Mouse (Mus musculus) embryonic facial prominence, embryonic 12.5 days (tissue): ENCODE data around the gene Fam131a. TPM values are rescaled to one million over a fixed set of nuclear protein-coding genes. Genes with fewer than 3 reads are reported as not detected.

Experiments
- ATAC-seq: fragments of 200-750 bp; cut with Nextera tagmentation; 2 replicates; pipeline ENCODE4 v1.8.0; 2017; ENCODE audit not compliant: insufficient number of reproducible peaks, insufficient read depth, low FRiP score, low TSS enrichment
- H3K27ac ChIP-seq: fragments of 300-500 bp; sonication (generic); 2 replicates; pipeline ENCODE4 v1.5.1; 2016; ENCODE audit warnings: mild to moderate bottlenecking
- H3K27me3 ChIP-seq: fragments of 300-500 bp; sonication (generic); 2 replicates; pipeline ENCODE4 v1.6.1; 2016; ENCODE audit warnings: mild to moderate bottlenecking, moderate library complexity
- H3K36me3 ChIP-seq: fragments of 300-500 bp; sonication (generic); 2 replicates; pipeline ENCODE4 v1.6.1; 2016; ENCODE audit warnings: mild to moderate bottlenecking
- H3K4me1 ChIP-seq: fragments of 300-500 bp; sonication (generic); 2 replicates; pipeline ENCODE4 v1.6.1; 2016
- H3K4me2 ChIP-seq: fragments of 300-500 bp; sonication (generic); replicated peaks from 2 replicates; pipeline ENCODE4 v1.6.1; 2016; ENCODE audit warnings: mild to moderate bottlenecking, moderate library complexity
- H3K4me3 ChIP-seq: fragments of 300-500 bp; sonication (generic); 2 replicates; pipeline ENCODE4 v1.5.1; 2016; ENCODE audit warnings: mild to moderate bottlenecking
- H3K9ac ChIP-seq: fragments of 300-500 bp; sonication (generic); 2 replicates; pipeline ENCODE4 v1.6.1; 2016; ENCODE audit warnings: mild to moderate bottlenecking, moderate library complexity
- H3K9me3 ChIP-seq: fragments of 300-500 bp; sonication (generic); 2 replicates; pipeline ENCODE4 v1.6.1; 2016; ENCODE audit warnings: mild to moderate bottlenecking, moderate library complexity
- WGBS: fragments of 180-500 bp; shearing (Covaris S2); methylation state at CpG from one replicate; pipeline ENCODE4 v1.1.7; 2016; 5-methylcytosine and 5-hydroxymethylcytosine counted together
- polyA plus RNA-seq: library from polyadenylated mRNA; unstranded; fragments of >200 nt; fragmentation: Nextera tagmentation; extraction: Ambion mirVana; gene quantifications from 2 replicates; pipeline ENCODE4 v1.2.1, GENCODE M21; 2016

The Fam131a gene
- polyA plus RNA-seq, 1 experiment from 2014 or later = 7.2 TPM

DNA sequence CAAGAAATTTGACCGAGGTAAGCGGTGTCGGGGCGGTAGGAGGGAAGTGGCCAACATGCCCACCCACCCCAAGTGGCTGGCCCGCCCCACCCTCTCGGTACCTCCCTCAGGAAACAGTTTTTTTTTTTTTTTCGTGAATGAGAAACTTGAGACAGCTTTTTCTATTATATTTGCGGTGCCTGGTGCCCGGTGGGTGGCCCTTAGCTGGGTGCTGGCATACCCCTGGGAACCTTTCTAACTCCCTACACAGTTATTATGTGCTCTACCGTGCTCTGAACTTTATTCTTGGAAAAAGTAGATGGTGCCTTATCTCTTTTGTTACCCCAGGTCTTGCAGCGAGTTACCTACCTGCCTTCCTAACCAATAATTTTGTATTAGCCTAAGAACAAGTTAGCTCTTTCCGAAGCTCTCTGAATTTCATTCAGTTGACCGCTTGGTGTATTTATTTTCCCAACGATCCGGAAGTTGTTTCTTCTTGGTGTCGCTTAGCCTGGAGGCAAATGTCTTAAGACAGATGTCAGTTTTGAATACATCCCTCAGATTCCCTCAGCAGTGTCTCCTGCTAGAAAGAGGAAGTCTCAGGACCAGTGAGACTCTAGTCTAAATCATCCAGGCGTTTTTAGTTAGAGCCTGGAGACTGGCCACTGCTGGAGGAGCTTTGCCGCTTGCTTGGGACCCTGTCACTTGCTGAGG is 25.1 kb downstream of the Fam131a start:
- Histone ChIP-seq H3K9ac (peak overlapping the region; percentile 60), H3K4me3 (peak overlapping the region; percentile 58), H3K27me3 (no peaks in the 10 kb centered on the region), H3K4me2 (peak overlapping the region; percentile 79), H3K9me3 (no peaks in the 10 kb centered on the region), H3K27ac (peak overlapping the region; percentile 95), H3K4me1 (peaks cover 26% of the 10 kb centered on the region), H3K36me3 (peaks cover 19% of the 10 kb centered on the region)
- WGBS = 2% methylated on average over 18 of the region's 18 CpGs
- no peak; the same call in 1 of the 2 replicates for ATAC-seq

DNA sequence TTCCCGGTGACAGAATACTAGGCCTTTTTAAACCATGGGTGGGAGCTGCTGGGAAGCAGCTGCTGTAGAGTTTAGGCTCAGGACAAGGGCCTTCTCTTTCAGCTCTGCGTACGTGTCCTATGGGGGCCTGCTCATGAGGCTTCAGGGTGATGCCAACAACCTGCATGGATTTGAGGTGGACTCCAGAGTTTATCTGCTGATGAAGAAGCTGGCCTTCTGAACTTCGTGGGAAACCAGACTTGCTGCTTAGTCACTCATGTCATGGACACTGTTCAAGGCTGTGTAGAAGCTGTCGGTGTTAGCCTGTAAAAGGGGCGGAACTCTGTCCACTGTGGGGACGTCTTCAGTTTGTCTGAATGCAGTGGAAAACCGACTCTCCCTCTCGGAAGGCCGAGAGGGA is 28.8 kb downstream of the Fam131a start:
- peaks cover 6% of the 10 kb centered on the region for H3K4me1 ChIP-seq
- H3K36me3 ChIP-seq = peaks cover 15% of the 10 kb centered on the region
- no peak overlapping the region for H3K9ac ChIP-seq
- 84% methylated on average over 10 of the region's 10 CpGs for WGBS
- no peaks in the 10 kb centered on the region for H3K9me3 ChIP-seq
- H3K4me2 ChIP-seq = no peak overlapping the region
- ATAC-seq = no peak
- no peak overlapping the region for H3K4me3 ChIP-seq
- no peak overlapping the region for H3K27ac ChIP-seq
- no peaks in the 10 kb centered on the region for H3K27me3 ChIP-seq

DNA sequence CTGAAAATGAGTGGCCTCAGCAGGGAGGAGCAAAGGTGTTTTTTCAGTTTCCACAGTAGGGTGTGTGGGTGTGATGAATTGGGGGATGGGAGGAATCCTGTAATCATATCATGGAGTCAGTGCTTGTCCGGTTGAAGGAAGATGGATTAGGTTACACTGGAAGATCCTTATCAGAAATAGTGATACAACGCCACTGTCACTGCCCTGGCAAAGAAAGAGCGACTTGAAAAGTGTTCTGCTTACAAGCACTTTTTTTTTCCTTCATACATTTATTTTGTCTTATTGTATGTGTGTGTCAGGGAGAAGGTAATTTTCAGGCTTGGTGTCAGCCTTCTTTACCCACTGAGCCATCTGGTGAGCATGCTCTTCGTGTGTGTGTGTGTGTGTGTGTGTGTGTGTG is 29.7 kb downstream of the Fam131a start:
- Histone ChIP-seq H3K4me1 (peaks cover 6% of the 10 kb centered on the region), H3K9ac (no peak overlapping the region), H3K4me3 (no peak overlapping the region), H3K4me2 (no peak overlapping the region), H3K27me3 (no peaks in the 10 kb centered on the region), H3K36me3 (peaks cover 15% of the 10 kb centered on the region), H3K27ac (no peak overlapping the region), H3K9me3 (no peaks in the 10 kb centered on the region)
- ATAC-seq = no peak
- WGBS = 63% methylated on average over 4 of the region's 4 CpGs

DNA sequence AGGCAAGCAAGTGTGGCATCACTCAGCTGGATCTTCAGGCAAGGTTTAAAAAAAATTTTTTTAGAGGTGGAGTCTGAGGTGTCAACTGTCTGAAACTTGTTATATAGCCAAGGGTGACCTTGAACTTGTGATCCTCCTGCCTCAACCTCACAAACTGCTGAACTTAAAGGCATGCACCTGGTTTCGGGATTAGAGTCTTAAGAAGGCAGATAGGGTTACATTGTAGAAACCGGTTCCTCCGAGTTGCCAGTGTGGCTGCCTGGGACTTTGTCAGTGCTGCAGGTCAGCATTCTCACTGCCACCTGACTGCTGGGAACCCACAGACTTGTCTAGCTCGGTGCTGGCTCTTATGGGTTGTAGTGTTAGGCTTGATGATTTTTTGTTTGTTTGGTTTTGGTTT is 30.2 kb downstream of the Fam131a start:
- ATAC-seq = no peak
- WGBS = 33% methylated on average over 4 of the region's 4 CpGs
- no peak overlapping the region for H3K9ac ChIP-seq
- no peak overlapping the region for H3K4me2 ChIP-seq
- no peak overlapping the region for H3K27ac ChIP-seq
- H3K36me3 ChIP-seq = peaks cover 15% of the 10 kb centered on the region
- H3K4me1 ChIP-seq = peaks cover 6% of the 10 kb centered on the region
- no peak overlapping the region for H3K4me3 ChIP-seq
- no peaks in the 10 kb centered on the region for H3K9me3 ChIP-seq
- H3K27me3 ChIP-seq = no peaks in the 10 kb centered on the region

DNA sequence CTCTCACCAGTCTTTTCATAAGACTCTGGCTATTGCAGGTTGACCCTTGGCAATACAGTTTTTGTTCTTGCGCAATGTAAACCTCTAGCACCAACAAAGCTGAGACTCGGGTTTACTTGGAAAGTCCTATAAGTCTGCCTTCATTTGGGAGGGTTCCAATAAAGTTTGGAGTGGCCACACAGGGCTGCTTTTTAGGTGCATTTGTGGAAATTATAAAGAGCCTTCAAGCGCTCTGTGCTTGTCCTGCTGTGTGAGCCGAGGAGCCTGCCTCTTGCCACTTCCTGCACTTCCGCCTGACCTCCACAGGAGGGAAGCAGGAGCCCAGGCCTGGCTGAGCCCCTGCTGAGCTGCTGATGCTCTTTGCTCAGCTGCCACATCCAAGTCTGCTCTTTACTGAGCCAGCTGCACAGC is 31.3 kb downstream of the Fam131a start:
- Histone ChIP-seq H3K4me2 (no peak overlapping the region), H3K36me3 (peaks cover 15% of the 10 kb centered on the region), H3K27ac (0 out of 2 replicates have a peak overlapping the region, but pooled peaks have one; percentile 11), H3K4me3 (no peak overlapping the region), H3K9me3 (no peaks in the 10 kb centered on the region), H3K27me3 (no peaks in the 10 kb centered on the region), H3K9ac (no peak overlapping the region), H3K4me1 (no peaks in the 10 kb centered on the region)
- WGBS = 35% methylated on average over 5 of the region's 5 CpGs
- no peak for ATAC-seq

DNA sequence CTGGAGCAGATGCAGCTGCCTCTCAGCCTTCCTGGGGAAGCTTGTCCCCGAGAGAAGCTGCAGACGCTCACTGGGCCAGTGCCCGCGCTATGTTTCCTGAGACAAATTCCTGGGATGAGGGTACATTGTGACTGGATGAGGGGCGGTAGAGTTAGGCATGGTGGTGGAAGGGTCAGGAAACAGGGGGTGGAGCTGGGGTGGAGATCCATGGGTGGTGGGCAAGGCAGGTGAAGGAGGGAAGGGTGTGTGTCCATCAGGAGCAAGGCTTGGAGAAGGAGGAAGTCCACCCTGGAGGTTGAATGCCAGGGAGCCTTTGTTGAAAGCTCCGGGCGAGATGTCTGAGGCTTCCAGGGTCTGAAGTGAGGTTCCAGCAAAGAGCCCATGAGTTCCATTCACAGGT is 32.3 kb downstream of the Fam131a start:
- no peak overlapping the region for H3K4me3 ChIP-seq
- H3K27ac ChIP-seq = no peak overlapping the region
- H3K9me3 ChIP-seq = no peaks in the 10 kb centered on the region
- no peaks in the 10 kb centered on the region for H3K4me1 ChIP-seq
- no peak overlapping the region for H3K4me2 ChIP-seq
- WGBS = 69% methylated on average over 7 of the region's 7 CpGs
- H3K9ac ChIP-seq = no peak overlapping the region
- no peak for ATAC-seq
- H3K36me3 ChIP-seq = peaks cover 13% of the 10 kb centered on the region
- no peaks in the 10 kb centered on the region for H3K27me3 ChIP-seq

DNA sequence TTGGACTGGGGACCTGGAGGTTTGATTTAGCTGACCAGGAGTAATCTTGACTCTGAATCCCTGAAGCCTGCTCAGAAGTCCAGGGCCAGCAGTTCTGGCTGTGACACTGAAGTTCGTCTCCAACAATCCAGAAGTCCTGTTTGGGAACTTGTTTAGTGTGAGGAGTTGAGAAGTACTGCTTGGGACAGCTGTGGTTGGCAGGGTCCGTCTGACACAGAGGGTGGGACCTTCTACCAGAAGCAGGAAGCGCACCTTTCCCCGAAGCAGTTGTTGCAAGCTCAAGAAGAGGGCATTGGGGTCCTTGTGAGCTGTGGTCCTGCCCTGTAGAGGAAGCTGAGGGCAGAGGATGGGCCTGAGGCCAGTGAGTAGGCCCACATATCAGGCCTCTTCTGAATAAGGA is 32.7 kb downstream of the Fam131a start:
- peaks cover 8% of the 10 kb centered on the region for H3K36me3 ChIP-seq
- H3K9ac ChIP-seq = no peak overlapping the region
- ATAC-seq = no peak
- no peak overlapping the region for H3K27ac ChIP-seq
- H3K4me3 ChIP-seq = no peak overlapping the region
- 79% methylated on average over 4 of the region's 4 CpGs for WGBS
- no peaks in the 10 kb centered on the region for H3K9me3 ChIP-seq
- H3K4me2 ChIP-seq = no peak overlapping the region
- no peaks in the 10 kb centered on the region for H3K27me3 ChIP-seq
- H3K4me1 ChIP-seq = no peaks in the 10 kb centered on the region

DNA sequence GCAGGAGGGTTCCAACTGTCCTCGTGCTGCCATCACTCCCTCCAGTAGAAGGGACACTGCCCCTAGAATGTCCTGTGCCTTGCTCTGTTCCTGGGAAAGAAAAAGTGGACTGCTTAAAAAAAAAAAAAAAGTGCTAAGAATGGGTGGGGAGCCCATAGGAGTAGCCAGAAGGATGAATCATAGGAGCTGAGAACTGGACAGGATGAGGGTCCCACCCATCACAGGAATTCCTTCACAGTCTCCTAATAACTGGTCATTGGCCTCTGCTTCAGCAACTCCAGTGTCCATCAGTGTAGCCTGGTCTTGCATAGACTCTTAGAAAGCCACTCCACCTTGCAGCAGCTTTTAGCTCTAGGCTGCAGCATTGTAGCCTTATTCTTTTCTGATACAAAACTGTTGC is 33.3 kb downstream of the Fam131a start:
- 68% methylated on average over 1 of the region's 1 CpGs for WGBS
- H3K36me3 ChIP-seq = peaks cover 7% of the 10 kb centered on the region
- no peak overlapping the region for H3K4me2 ChIP-seq
- no peaks in the 10 kb centered on the region for H3K9me3 ChIP-seq
- H3K9ac ChIP-seq = no peak overlapping the region
- no peaks in the 10 kb centered on the region for H3K27me3 ChIP-seq
- H3K4me1 ChIP-seq = no peaks in the 10 kb centered on the region
- no peak for ATAC-seq
- no peak overlapping the region for H3K4me3 ChIP-seq
- H3K27ac ChIP-seq = no peak overlapping the region

DNA sequence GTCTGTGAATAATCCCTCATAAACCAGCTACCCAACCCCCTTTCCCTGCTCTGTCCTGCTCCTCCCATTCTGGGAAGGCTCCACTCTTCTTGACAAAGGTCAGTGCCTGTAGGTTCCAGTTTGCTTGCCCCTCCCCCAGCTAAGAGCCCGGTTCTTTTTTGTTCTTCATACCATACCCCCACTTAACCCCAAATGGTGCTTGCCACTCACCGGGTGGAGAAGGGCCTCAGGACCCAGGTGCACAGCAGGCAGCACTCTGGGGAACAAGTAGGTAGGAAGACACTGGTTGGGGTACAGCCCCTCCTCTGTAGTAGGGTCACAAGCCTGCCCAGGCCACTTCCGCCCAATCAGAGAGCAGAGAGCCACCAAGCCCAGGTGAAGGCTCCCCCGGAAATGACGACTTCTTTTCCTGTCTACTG is 37.3 kb downstream of the Fam131a start:
- peaks cover 8% of the 10 kb centered on the region; the same call in 1 of the 2 replicates for H3K4me1 ChIP-seq
- no peak overlapping the region for H3K4me2 ChIP-seq
- no peak overlapping the region for H3K4me3 ChIP-seq
- no peak overlapping the region for H3K27ac ChIP-seq
- H3K9ac ChIP-seq = no peak overlapping the region
- no peaks in the 10 kb centered on the region for H3K9me3 ChIP-seq
- no peak for ATAC-seq
- peaks cover 16% of the 10 kb centered on the region for H3K27me3 ChIP-seq
- WGBS = 35% methylated on average over 5 of the region's 5 CpGs
- no peaks in the 10 kb centered on the region for H3K36me3 ChIP-seq

DNA sequence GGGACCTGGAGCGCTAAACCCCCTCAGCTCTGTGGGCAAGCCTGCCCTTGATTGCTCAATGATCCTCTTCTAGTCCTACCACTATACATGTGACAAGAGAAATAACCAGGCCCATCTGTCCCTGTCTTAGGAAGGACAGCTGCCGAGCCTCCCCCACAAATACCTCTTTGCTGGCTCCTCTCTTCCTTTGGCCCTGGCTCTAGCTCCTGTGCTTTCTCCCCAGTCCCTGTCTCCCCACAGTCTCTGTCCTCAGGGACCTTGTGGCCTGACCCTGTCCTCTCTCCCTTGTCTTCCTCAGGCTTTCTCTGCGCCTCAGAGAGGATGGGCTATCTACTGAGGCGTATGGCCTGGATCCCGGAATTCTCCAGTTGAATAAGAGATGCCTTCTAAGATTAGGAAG is 38.6 kb downstream of the Fam131a start:
- WGBS = 64% methylated on average over 5 of the region's 5 CpGs
- Histone ChIP-seq H3K4me2 (peak overlapping the region; percentile 97; the same call in 1 of the 2 replicates), H3K4me3 (no peak overlapping the region), H3K4me1 (peaks cover 8% of the 10 kb centered on the region; the same call in 1 of the 2 replicates), H3K27ac (no peak overlapping the region), H3K9me3 (no peaks in the 10 kb centered on the region), H3K9ac (peak overlapping the region; percentile 10; the same call in 1 of the 2 replicates), H3K27me3 (peaks cover 25% of the 10 kb centered on the region), H3K36me3 (no peaks in the 10 kb centered on the region)
- no peak for ATAC-seq

DNA sequence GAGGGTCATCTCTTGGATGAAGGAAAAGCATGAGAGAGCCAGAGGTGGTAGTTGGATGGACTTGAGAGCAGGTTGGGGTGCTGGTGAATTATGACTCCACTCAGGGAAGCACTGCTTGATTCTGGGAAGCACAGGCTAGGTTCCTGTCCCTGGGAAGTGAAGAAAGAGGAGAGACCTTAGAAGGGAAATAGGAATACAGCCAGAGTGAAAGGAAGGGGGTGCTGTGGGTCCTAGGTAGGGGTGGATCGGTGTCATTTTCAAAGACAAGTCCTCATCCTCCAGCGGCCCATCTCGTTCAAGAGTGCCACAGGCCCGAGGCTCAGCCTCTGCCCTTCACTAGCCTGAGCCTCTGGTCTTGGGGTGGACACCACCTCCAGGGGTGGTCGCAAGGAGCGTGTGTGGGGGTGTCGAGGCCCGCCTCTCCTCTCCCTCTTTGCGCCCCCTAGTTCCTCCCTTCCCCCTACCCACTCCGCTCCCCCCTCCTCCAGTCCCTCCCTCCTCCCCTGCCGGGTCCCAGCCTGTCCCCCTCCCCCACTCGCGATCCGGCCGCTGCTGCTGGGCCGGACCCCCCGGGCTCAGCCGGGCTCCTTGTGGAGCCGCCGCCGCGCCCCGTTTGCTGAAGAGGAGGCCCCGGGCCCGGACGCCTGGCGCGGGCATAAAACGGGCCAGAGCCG is 39.3 kb downstream of the Fam131a start:
- peak overlapping the region; percentile 64 for H3K4me3 ChIP-seq
- under 1% methylated on average over 27 of the region's 30 CpGs for WGBS
- no peak for ATAC-seq
- no peaks in the 10 kb centered on the region for H3K36me3 ChIP-seq
- peaks cover 25% of the 10 kb centered on the region for H3K27me3 ChIP-seq
- peak overlapping the region; percentile 97 for H3K4me2 ChIP-seq
- H3K4me1 ChIP-seq = peaks cover 8% of the 10 kb centered on the region; the same call in 1 of the 2 replicates
- H3K27ac ChIP-seq = peak overlapping the region; percentile 66
- H3K9ac ChIP-seq = peak overlapping the region; percentile 80
- H3K9me3 ChIP-seq = no peaks in the 10 kb centered on the region
